Mouse (Mus musculus): ENCODE results near the gene Tmbim1. TPM values are rescaled to one million over a fixed set of nuclear protein-coding genes. Genes with fewer than 3 reads are reported as not detected.

Tmbim1 gene
- polyA plus RNA-seq, 1 experiment from 2014 or later = 44.9 TPM

GRCm38 (mm10) chr1:74303509-74304338 lies 1.7 kb downstream of the Tmbim1 start:
- under 1% methylated on average over 56 of the region's 56 CpGs for whole genome bisulfite sequencing

GRCm38 (mm10) chr1:74302835-74303234 lies 2.6 kb downstream of the Tmbim1 start:
- 69% methylated on average over 2 of the region's 2 CpGs for WGBS
- ATAC-seq (replicated peaks; ENCODE audit: insufficient number of reproducible peaks, insufficient read depth, low FRiP score, low read depth) = no peak
- Histone ChIP-seq H3K9ac (peak overlapping the region; percentile 18; the same call in 1 of the 2 replicates), H3K9me3 (replicated peaks) (no peaks in the 10 kb centered on the region), H3K4me2 (peak overlapping the region; percentile 75), H3K4me1 (replicated peaks) (peaks cover 63% of the 10 kb centered on the region), H3K4me3 (peak overlapping the region; percentile 76), H3K27ac (peak overlapping the region; percentile 91; the same call in 1 of the 2 replicates), H3K27me3 (no peaks in the 10 kb centered on the region), H3K36me3 (no peaks in the 10 kb centered on the region)

More at GRCm38 (mm10) chr1:74303509-74304338, 1.7 kb downstream of the Tmbim1 start:
- no peaks in the 10 kb centered on the region for H3K9me3 ChIP-seq (replicated peaks)
- peak; percentile 87 for ATAC-seq (replicated peaks; ENCODE audit: insufficient number of reproducible peaks, insufficient read depth, low FRiP score, low read depth)
- peak overlapping the region; percentile 75 for H3K4me2 ChIP-seq
- peaks cover 54% of the 10 kb centered on the region for H3K4me1 ChIP-seq (replicated peaks)
- H3K4me3 ChIP-seq = peak overlapping the region; percentile 76
- peak overlapping the region; percentile 91 for H3K27ac ChIP-seq
- no peaks in the 10 kb centered on the region for H3K36me3 ChIP-seq
- H3K9ac ChIP-seq = peak overlapping the region; percentile 88
- H3K27me3 ChIP-seq = no peaks in the 10 kb centered on the region

GRCm38 (mm10) chr1:74302229-74302628 lies 3.2 kb downstream of the Tmbim1 start:
- no peak overlapping the region for H3K9ac ChIP-seq

GRCm38 (mm10) chr1:74300347-74301110 lies 4.9 kb downstream of the Tmbim1 start:
- WGBS = 51% methylated on average over 6 of the region's 6 CpGs
- Histone ChIP-seq H3K27ac (peak overlapping the region; percentile 68), H3K4me1 (replicated peaks) (peaks cover 79% of the 10 kb centered on the region), H3K27me3 (no peaks in the 10 kb centered on the region), H3K4me2 (peak overlapping the region; percentile 6; the same call in 1 of the 2 replicates), H3K4me3 (no peak overlapping the region), H3K9ac (no peak overlapping the region), H3K36me3 (no peaks in the 10 kb centered on the region), H3K9me3 (replicated peaks) (no peaks in the 10 kb centered on the region)
- no peak for ATAC-seq (replicated peaks; ENCODE audit: insufficient number of reproducible peaks, insufficient read depth, low FRiP score, low read depth)

More at GRCm38 (mm10) chr1:74302229-74302628, 3.2 kb downstream of the Tmbim1 start:
- peak overlapping the region; percentile 75 for H3K4me2 ChIP-seq
- no peaks in the 10 kb centered on the region for H3K36me3 ChIP-seq
- H3K4me1 ChIP-seq (replicated peaks) = peaks cover 69% of the 10 kb centered on the region
- no peak overlapping the region for H3K27ac ChIP-seq
- no peaks in the 10 kb centered on the region for H3K27me3 ChIP-seq
- H3K4me3 ChIP-seq = no peak overlapping the region
- ATAC-seq (replicated peaks; ENCODE audit: insufficient number of reproducible peaks, insufficient read depth, low FRiP score, low read depth) = no peak
- WGBS = 86% methylated on average over 7 of the region's 7 CpGs
- no peaks in the 10 kb centered on the region for H3K9me3 ChIP-seq (replicated peaks)

- no peak for ATAC-seq (replicated peaks; ENCODE audit: insufficient number of reproducible peaks, insufficient read depth, low FRiP score, low read depth)
- 29% methylated on average over 5 of the region's 5 CpGs for WGBS
- H3K27ac ChIP-seq = peak overlapping the region; percentile 99
Measured at GRCm38 (mm10) chr1:74298996-74299395, 6.4 kb downstream of the Tmbim1 start.

GRCm38 (mm10) chr1:74298157-74298750 lies 7.2 kb downstream of the Tmbim1 start:
- Histone ChIP-seq H3K27me3 (no peaks in the 10 kb centered on the region), H3K9ac (0 out of 2 replicates have a peak overlapping the region, but pooled peaks have one; percentile 9), H3K4me2 (no peak overlapping the region), H3K4me1 (replicated peaks) (peaks cover 97% of the 10 kb centered on the region), H3K36me3 (peaks cover 4% of the 10 kb centered on the region; the same call in 1 of the 2 replicates), H3K4me3 (no peak overlapping the region), H3K9me3 (replicated peaks) (no peaks in the 10 kb centered on the region), H3K27ac (peak overlapping the region; percentile 99)
- 82% methylated on average over 5 of the region's 5 CpGs for WGBS
- ATAC-seq (replicated peaks; ENCODE audit: insufficient number of reproducible peaks, insufficient read depth, low FRiP score, low read depth) = no peak

More at GRCm38 (mm10) chr1:74298996-74299395, 6.4 kb downstream of the Tmbim1 start:
- Histone ChIP-seq H3K9me3 (replicated peaks) (no peaks in the 10 kb centered on the region), H3K36me3 (no peaks in the 10 kb centered on the region), H3K4me1 (replicated peaks) (peaks cover 89% of the 10 kb centered on the region), H3K4me2 (peak overlapping the region; percentile 14; the same call in 1 of the 2 replicates), H3K4me3 (no peak overlapping the region), H3K9ac (peak overlapping the region; percentile 9), H3K27me3 (no peaks in the 10 kb centered on the region)

- Histone ChIP-seq H3K4me2 (peak overlapping the region; percentile 68; the same call in 1 of the 2 replicates), H3K27ac (peak overlapping the region; percentile 99), H3K27me3 (no peaks in the 10 kb centered on the region), H3K9me3 (replicated peaks) (no peaks in the 10 kb centered on the region), H3K4me3 (no peak overlapping the region), H3K4me1 (replicated peaks) (peaks cover 97% of the 10 kb centered on the region), H3K36me3 (peaks cover 12% of the 10 kb centered on the region; the same call in 1 of the 2 replicates), H3K9ac (no peak overlapping the region)
- WGBS = 36% methylated on average over 3 of the region's 3 CpGs
- no peak for ATAC-seq (replicated peaks; ENCODE audit: insufficient number of reproducible peaks, insufficient read depth, low FRiP score, low read depth)
Measured at GRCm38 (mm10) chr1:74297269-74297668, 8.2 kb downstream of the Tmbim1 start.

- Histone ChIP-seq H3K27ac (peak overlapping the region; percentile 99), H3K27me3 (no peaks in the 10 kb centered on the region), H3K9me3 (replicated peaks) (no peaks in the 10 kb centered on the region), H3K9ac (peak overlapping the region; percentile 55), H3K36me3 (peaks cover 19% of the 10 kb centered on the region; the same call in 1 of the 2 replicates), H3K4me3 (peak overlapping the region; percentile 41), H3K4me2 (peak overlapping the region; percentile 68), H3K4me1 (replicated peaks) (peaks cover 95% of the 10 kb centered on the region)
- ATAC-seq (replicated peaks; ENCODE audit: insufficient number of reproducible peaks, insufficient read depth, low FRiP score, low read depth) = no peak
- 21% methylated on average over 6 of the region's 6 CpGs for WGBS
Measured at GRCm38 (mm10) chr1:74296477-74296876, 8.9 kb downstream of the Tmbim1 start.

GRCm38 (mm10) chr1:74295456-74296171 lies 9.8 kb downstream of the Tmbim1 start:
- Histone ChIP-seq H3K4me2 (peak overlapping the region; percentile 68), H3K36me3 (peaks cover 23% of the 10 kb centered on the region; the same call in 1 of the 2 replicates), H3K27ac (peak overlapping the region; percentile 99), H3K27me3 (no peaks in the 10 kb centered on the region), H3K4me1 (replicated peaks) (peaks cover 95% of the 10 kb centered on the region), H3K9me3 (replicated peaks) (no peaks in the 10 kb centered on the region), H3K4me3 (peak overlapping the region; percentile 41), H3K9ac (peak overlapping the region; percentile 55)
- peak; percentile 88 for ATAC-seq (replicated peaks; ENCODE audit: insufficient number of reproducible peaks, insufficient read depth, low FRiP score, low read depth)
- WGBS = 7% methylated on average over 9 of the region's 9 CpGs

- Histone ChIP-seq H3K36me3 (peaks cover 23% of the 10 kb centered on the region; the same call in 1 of the 2 replicates), H3K9ac (no peak overlapping the region), H3K4me1 (replicated peaks) (peaks cover 95% of the 10 kb centered on the region), H3K9me3 (replicated peaks) (no peaks in the 10 kb centered on the region), H3K4me2 (peak overlapping the region; percentile 68), H3K27me3 (no peaks in the 10 kb centered on the region), H3K4me3 (no peak overlapping the region), H3K27ac (peak overlapping the region; percentile 99)
- WGBS = 71% methylated on average over 6 of the region's 6 CpGs
- no peak for ATAC-seq (replicated peaks; ENCODE audit: insufficient number of reproducible peaks, insufficient read depth, low FRiP score, low read depth)
Measured at GRCm38 (mm10) chr1:74294733-74295455, 10.5 kb downstream of the Tmbim1 start.

Data from heart, embryonic 15.5 days (tissue).